Mouse (Mus musculus) left cerebral cortex, adult 11 months (tissue): ENCODE results near the gene Fip1l1.

Experiments
- DNase-seq: peaks from one replicate; pipeline ENCODE4 v3.0.0; 2022; ENCODE audit warnings: low spot score

Fip1l1 gene

GRCm38 (mm10) chr5:74535240-74536021 is at the start of gene Fip1l1:
Fip1l1 (plus strand) TSS chr5:74535449.
- peak; percentile 76 for DNase-seq

DNA sequence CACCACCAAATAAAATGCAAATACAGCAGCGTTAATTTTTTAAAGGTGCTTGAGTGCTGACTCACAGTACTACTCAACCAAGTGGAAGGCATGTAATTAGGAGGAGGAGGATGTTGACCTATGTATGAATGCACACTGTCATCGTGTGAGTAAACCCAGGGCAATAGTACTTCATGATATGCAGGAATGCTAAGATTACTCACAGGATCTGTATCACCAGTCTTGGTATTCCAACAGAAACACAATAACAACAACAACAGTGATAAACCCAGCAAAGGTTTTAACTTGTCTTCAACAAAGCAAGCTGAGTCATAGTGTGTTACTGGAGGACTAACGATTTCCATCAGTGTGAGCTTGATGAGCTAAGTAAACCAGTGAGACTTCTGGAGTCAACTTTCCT is 42.5 kb upstream of the Fip1l1 start:
- no peak for DNase-seq

DNA sequence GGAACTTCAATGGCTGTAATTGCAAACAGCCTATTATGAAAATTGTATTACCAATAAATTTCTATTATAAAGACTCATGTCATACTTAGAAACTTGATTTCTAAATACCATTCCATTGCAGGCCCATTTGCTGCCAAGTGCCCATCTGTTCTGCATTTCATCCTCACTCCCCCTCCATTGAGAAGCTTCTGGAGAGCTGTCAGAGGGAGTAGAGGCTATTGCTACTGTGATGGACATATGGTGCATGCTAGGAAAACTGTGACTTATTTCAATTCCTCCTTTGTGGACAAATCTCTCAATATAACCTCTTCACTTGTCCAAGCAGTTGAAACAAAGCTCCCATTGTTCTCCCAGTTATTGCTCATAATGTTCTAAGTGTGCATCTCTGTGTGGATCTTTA is 23.6 kb upstream of the Fip1l1 start:
- DNase-seq = no peak

- DNase-seq = no peak
Observed at GRCm38 (mm10) chr5:74527025-74527424, 8.2 kb upstream of the Fip1l1 start.

- DNase-seq = no peak
Observed at GRCm38 (mm10) chr5:74530785-74531184, 4.5 kb upstream of the Fip1l1 start.

- peak; percentile 93 for DNase-seq
Observed at GRCm38 (mm10) chr5:74531630-74532280, 3.5 kb upstream of the Fip1l1 start, which contains the start of gene Scfd2. Scfd2 (minus strand) TSS chr5:74531759.

DNA sequence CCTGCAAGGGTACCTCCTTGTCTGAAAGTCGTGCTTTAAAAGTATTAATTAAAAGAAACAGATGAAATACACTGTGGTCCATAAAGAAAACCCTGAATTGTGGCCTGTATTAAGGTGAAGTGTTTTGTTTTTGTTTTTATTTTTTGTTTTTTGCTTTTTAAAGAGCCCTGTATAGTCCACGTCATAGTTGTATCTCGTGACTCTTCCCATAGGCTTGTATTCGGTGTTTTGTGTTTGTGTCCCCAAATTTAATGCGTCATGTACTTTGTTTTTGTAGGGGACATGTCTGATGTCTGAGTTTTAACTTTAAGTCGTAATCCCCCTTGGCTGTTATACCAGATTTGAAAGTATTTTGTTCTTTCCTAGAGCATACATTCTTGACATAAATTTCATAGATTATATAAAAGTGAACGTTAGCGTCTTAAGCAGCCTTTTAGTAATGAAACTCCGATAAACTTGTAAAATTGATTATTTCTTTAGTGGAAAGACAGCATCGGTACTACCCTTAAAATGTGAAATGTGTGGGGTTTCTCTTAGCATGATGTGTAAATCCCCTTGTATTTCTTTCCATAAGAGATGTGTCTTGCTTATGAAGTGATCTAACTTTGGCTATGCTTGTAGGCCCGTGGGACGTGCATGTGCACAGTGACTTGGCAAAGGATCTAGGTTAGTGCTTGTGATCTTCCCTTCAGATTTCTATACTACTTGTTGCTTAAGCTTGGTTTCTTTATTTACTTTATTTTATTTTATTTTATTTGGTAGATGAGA is 1.1 kb downstream of the Fip1l1 start:
- DNase-seq = no peak

GRCm38 (mm10) chr5:74545606-74546005 is 10.4 kb downstream of the Fip1l1 start:
- DNase-seq = no peak

DNA sequence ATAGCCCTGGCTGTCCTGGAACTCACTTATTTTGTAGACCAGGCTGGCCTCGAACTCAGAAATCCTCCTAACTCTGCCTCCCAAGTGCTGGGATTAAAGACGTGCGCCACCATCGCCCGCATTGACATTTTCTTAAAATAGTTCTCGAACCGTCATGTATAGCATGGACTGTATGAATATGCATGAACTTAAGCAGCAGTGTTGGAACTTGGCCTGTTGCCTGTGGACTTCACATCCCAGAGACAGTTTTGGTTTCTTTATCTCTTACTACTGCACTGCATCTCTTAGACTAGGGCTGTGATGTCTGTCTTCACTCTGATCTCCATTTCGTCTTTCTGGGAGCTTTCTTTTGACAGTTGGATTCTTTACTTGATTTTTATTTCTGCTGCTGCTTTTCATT is 14.3 kb downstream of the Fip1l1 start:
- no peak for DNase-seq

DNA sequence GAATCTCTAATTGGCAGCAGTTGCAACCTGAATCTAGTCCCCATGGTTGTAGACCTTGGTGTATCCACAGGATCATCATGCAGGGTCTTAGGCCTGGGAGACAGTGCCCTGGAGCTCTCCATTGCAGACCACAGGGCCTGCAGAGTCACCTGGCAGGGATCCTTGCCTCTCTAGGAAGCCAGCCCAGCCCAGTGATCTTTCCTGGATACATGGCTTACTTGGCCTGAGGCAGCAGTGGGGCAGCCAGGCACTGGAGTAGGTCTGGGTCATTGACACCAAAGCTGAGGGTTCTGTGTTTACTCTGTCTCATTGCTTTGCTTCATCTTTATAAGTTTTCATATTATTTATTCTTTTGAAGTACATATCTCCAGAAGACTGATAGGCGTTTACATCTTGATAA is 25.9 kb downstream of the Fip1l1 start:
- no peak for DNase-seq

DNA sequence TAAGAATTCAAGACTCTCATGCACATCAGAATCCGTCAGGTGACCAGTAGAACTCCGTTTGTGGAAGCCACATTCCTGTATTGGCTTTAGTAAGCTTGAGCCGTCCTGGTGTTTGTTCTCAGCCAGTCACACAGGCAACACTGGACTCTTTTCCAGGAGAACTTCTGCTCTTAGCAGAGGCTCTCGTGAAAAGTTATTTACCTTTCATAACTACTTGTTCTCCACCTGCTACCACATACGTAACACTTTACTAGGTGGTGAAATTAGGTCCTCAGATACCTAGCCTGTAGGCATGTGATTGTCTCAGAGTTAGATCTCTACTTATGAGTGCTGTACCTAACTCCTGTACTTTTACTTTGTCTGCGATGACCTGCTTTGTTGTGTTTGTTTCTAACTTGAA is 36.5 kb downstream of the Fip1l1 start:
- no peak for DNase-seq

- no peak for DNase-seq
Observed at GRCm38 (mm10) chr5:74589133-74589532, 53.9 kb downstream of the Fip1l1 start.

- DNase-seq = no peak
Observed at GRCm38 (mm10) chr5:74591413-74591812, 56.2 kb downstream of the Fip1l1 start.

- no peak for DNase-seq
Observed at GRCm38 (mm10) chr5:74593147-74593546, 57.9 kb downstream of the Fip1l1 start.

- no peak for DNase-seq
Observed at GRCm38 (mm10) chr5:74600010-74600409, 64.8 kb downstream of the Fip1l1 start.

- no peak for DNase-seq
Observed at GRCm38 (mm10) chr5:74601171-74601570, 65.9 kb downstream of the Fip1l1 start.

DNA sequence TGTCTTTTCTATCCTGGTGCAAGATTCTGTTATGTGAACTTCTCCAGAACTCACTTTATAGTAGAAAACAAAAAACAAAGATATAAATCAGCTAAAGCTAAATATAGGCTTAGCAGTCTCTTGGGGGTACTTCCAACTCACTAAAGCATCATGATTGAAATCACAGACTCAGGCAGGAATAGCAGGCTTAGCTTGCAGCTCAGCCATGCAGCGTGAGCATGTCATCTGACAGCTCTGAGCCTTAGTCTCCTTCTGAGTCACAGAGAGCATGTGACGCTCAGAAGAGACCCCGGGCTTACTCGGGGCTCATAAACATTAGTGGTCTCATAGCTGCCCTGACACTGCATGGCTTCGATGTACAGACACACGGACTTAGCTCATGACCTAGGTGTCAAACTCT is 66.7 kb downstream of the Fip1l1 start:
- no peak for DNase-seq

- no peak for DNase-seq
Observed at GRCm38 (mm10) chr5:74602371-74602770, 67.1 kb downstream of the Fip1l1 start.

GRCm38 (mm10) chr5:74603306-74603705 is 68.1 kb downstream of the Fip1l1 start:
- DNase-seq = no peak

DNA sequence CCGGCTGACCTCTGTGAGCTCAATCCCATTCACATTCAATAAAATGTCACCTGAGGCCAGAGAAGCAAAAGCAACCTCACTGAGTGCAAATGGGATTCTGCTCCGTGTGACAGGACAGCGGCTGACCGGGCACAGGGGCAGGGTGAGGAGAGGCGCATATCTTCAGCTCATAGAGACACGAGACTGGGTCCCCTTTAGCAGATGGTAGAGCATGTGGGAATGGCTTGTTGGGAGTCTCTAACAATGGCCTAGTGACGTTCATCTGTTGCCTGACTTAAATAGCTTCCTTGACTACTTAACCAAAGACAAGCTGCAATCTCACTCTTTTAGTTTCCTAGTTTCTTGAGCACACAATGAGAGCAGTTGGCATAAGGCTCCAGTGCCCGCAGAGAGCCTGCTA is 71.0 kb downstream of the Fip1l1 start:
- DNase-seq = no peak

GRCm38 (mm10) chr5:74610511-74610910 is 75.3 kb downstream of the Fip1l1 start:
- DNase-seq = no peak

- no peak for DNase-seq
Observed at GRCm38 (mm10) chr5:74612713-74613112, 77.5 kb downstream of the Fip1l1 start.
